Mouse (Mus musculus): Measurements from ENCODE around the gene Tada2a. TPM values are rescaled to one million over a fixed set of nuclear protein-coding genes. Genes with fewer than 3 reads are reported as not detected.

The Tada2a gene
- polyA plus RNA-seq, 1 experiment from 2014 or later = 31.6 TPM

- Histone ChIP-seq H3K27ac (ENCODE audit: low read length) (no peak overlapping the region), H3K9ac (ENCODE audit: low read length) (no peak overlapping the region), H3K27me3 (ENCODE audit: control insufficient read depth, insufficient read depth, low read depth, low read length) (no peaks in the 10 kb centered on the region), H3K4me1 (replicated peaks; ENCODE audit: control insufficient read depth, insufficient read depth, low read length) (no peaks in the 10 kb centered on the region), H3K9me3 (ENCODE audit: control insufficient read depth, low read length) (no peaks in the 10 kb centered on the region), H3K4me2 (ENCODE audit: low read depth, low read length) (no peak overlapping the region), H3K36me3 (ENCODE audit: control insufficient read depth, insufficient read depth, low read length) (peaks cover 25% of the 10 kb centered on the region), H3K4me3 (ENCODE audit: low read length) (no peak overlapping the region)
- WGBS = 88% methylated on average over 4 of the region's 4 CpGs
- ATAC-seq (ENCODE audit: low read depth) = no peak
Measured at GRCm38 (mm10) chr11:84117431-84117830, 12.0 kb downstream of the Tada2a start.

DNA sequence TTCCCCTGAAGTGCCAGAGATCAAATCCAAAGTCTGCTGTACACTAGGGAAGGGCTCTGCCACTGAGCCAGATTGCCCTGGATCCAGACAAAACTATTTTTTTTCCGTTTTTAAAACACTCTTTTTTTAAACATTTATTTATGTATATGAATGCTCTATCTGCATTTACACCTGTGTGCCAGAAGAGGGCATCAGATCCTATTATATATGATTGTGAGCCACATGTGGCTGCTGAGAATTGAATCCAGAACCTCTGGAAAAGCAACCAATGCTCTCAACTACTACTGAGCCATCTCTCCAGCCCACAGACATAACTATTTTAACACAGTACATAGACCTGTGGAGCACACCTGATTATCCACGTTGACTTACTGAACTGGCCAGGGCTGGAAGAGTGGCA, 13.2 kb downstream of the Tada2a start:
- Histone ChIP-seq H3K27ac (ENCODE audit: low read length) (no peak overlapping the region), H3K9ac (ENCODE audit: low read length) (no peak overlapping the region), H3K36me3 (ENCODE audit: control insufficient read depth, insufficient read depth, low read length) (peaks cover 25% of the 10 kb centered on the region), H3K27me3 (ENCODE audit: control insufficient read depth, insufficient read depth, low read depth, low read length) (no peaks in the 10 kb centered on the region), H3K9me3 (ENCODE audit: control insufficient read depth, low read length) (no peaks in the 10 kb centered on the region), H3K4me3 (ENCODE audit: low read length) (no peak overlapping the region), H3K4me2 (ENCODE audit: low read depth, low read length) (no peak overlapping the region), H3K4me1 (replicated peaks; ENCODE audit: control insufficient read depth, insufficient read depth, low read length) (no peaks in the 10 kb centered on the region)
- no peak for ATAC-seq (ENCODE audit: low read depth)
- 57% methylated on average over 2 of the region's 2 CpGs for WGBS

DNA sequence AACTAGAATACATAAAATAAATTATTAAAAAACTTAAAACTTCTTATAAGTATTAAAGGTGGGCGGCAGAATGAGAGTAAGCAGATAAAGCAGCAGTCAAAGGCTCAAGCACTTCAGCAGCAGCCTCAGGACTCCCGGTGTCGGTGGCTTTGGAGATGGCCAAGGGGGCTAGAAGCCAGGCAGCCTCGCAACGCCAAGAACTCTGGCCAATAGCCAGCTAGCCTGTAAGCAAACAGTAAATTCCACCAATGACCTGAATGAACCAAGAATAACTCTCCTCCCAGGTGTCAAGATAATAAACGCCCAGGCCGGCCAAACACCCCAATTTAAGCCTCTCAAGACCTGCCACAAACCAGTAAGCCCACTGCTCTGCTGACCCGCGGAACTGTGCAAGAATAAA, 13.8 kb downstream of the Tada2a start:
- H3K36me3 ChIP-seq (ENCODE audit: control insufficient read depth, insufficient read depth, low read length) = peaks cover 21% of the 10 kb centered on the region
- H3K9me3 ChIP-seq (ENCODE audit: control insufficient read depth, low read length) = no peaks in the 10 kb centered on the region
- no peaks in the 10 kb centered on the region for H3K4me1 ChIP-seq (replicated peaks; ENCODE audit: control insufficient read depth, insufficient read depth, low read length)
- no peak overlapping the region for H3K4me2 ChIP-seq (ENCODE audit: low read depth, low read length)
- no peak overlapping the region for H3K27ac ChIP-seq (ENCODE audit: low read length)
- ATAC-seq (ENCODE audit: low read depth) = no peak
- no peaks in the 10 kb centered on the region for H3K27me3 ChIP-seq (ENCODE audit: control insufficient read depth, insufficient read depth, low read depth, low read length)
- H3K4me3 ChIP-seq (ENCODE audit: low read length) = no peak overlapping the region
- no peak overlapping the region for H3K9ac ChIP-seq (ENCODE audit: low read length)
- WGBS = 65% methylated on average over 9 of the region's 9 CpGs

DNA sequence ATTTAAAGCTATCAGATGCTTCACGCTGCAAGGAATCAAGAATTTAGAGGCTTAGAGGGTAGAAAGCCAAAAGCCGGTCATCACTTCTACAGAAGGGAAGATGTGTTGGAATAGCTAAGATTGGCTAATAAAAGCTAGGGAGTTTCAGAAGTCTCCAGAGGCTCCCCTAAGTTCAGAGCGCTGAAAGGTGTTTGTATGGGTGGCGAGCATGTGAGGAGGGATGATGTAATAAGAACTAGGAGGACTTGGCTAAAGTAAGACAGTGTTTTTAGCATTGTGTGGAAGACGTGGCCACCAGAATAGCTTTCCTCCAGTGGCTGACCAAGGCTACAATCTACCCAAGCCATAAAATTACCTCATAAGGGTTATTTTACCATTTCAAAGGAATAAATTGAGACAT, 15.8 kb downstream of the Tada2a start:
- ATAC-seq (ENCODE audit: low read depth) = no peak
- Histone ChIP-seq H3K36me3 (ENCODE audit: control insufficient read depth, insufficient read depth, low read length) (peaks cover 12% of the 10 kb centered on the region), H3K4me1 (replicated peaks; ENCODE audit: control insufficient read depth, insufficient read depth, low read length) (no peaks in the 10 kb centered on the region), H3K27me3 (ENCODE audit: control insufficient read depth, insufficient read depth, low read depth, low read length) (no peaks in the 10 kb centered on the region), H3K4me3 (ENCODE audit: low read length) (no peak overlapping the region), H3K9me3 (ENCODE audit: control insufficient read depth, low read length) (no peaks in the 10 kb centered on the region), H3K27ac (ENCODE audit: low read length) (no peak overlapping the region), H3K9ac (ENCODE audit: low read length) (no peak overlapping the region), H3K4me2 (ENCODE audit: low read depth, low read length) (no peak overlapping the region)
- 85% methylated on average over 5 of the region's 5 CpGs for WGBS

DNA sequence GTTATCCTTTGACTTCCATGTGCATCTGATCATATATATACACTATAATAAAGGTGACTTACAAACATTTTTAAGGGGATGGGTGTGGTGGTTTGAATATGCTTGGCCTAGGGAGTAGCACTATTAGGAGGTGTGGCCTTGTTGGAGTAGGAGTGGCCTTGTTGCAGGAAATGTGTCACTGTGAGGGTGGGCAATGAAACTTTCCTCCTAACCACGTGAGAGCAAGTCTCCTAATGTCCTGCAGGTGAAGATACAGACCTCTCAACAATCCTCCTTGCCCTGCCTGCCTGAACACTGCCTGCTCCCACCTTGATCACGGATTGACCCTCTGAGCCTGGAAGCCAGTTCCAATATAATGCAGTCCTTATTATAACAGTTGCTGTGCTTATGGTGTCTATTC, 22.3 kb downstream of the Tada2a start:
- WGBS = 53% methylated on average over 2 of the region's 2 CpGs
- Histone ChIP-seq H3K27me3 (ENCODE audit: control insufficient read depth, insufficient read depth, low read depth, low read length) (no peaks in the 10 kb centered on the region), H3K9ac (ENCODE audit: low read length) (no peak overlapping the region), H3K4me1 (replicated peaks; ENCODE audit: control insufficient read depth, insufficient read depth, low read length) (no peaks in the 10 kb centered on the region), H3K36me3 (ENCODE audit: control insufficient read depth, insufficient read depth, low read length) (peaks cover 35% of the 10 kb centered on the region), H3K9me3 (ENCODE audit: control insufficient read depth, low read length) (no peaks in the 10 kb centered on the region), H3K4me2 (ENCODE audit: low read depth, low read length) (no peak overlapping the region), H3K4me3 (ENCODE audit: low read length) (no peak overlapping the region), H3K27ac (ENCODE audit: low read length) (no peak overlapping the region)
- ATAC-seq (ENCODE audit: low read depth) = no peak

- H3K36me3 ChIP-seq (ENCODE audit: control insufficient read depth, insufficient read depth, low read length) = peaks cover 35% of the 10 kb centered on the region
- H3K9ac ChIP-seq (ENCODE audit: low read length) = no peak overlapping the region
- WGBS = 94% methylated on average over 6 of the region's 6 CpGs
- no peaks in the 10 kb centered on the region for H3K27me3 ChIP-seq (ENCODE audit: control insufficient read depth, insufficient read depth, low read depth, low read length)
- ATAC-seq (ENCODE audit: low read depth) = no peak
- no peak overlapping the region for H3K4me3 ChIP-seq (ENCODE audit: low read length)
- H3K4me1 ChIP-seq (replicated peaks; ENCODE audit: control insufficient read depth, insufficient read depth, low read length) = peaks cover 2% of the 10 kb centered on the region
- no peaks in the 10 kb centered on the region for H3K9me3 ChIP-seq (ENCODE audit: control insufficient read depth, low read length)
- H3K4me2 ChIP-seq (ENCODE audit: low read depth, low read length) = no peak overlapping the region
- no peak overlapping the region for H3K27ac ChIP-seq (ENCODE audit: low read length)
Measured at GRCm38 (mm10) chr11:84104036-84104435, 25.4 kb downstream of the Tada2a start.

GRCm38 (mm10) chr11:84101182-84101581, 28.2 kb downstream of the Tada2a start:
- H3K4me1 ChIP-seq (replicated peaks; ENCODE audit: control insufficient read depth, insufficient read depth, low read length) = peaks cover 2% of the 10 kb centered on the region
- ATAC-seq (ENCODE audit: low read depth) = peak; percentile 62; the same call in 1 of the 2 replicates
- no peaks in the 10 kb centered on the region for H3K9me3 ChIP-seq (ENCODE audit: control insufficient read depth, low read length)
- no peak overlapping the region for H3K4me3 ChIP-seq (ENCODE audit: low read length)
- H3K27me3 ChIP-seq (ENCODE audit: control insufficient read depth, insufficient read depth, low read depth, low read length) = no peaks in the 10 kb centered on the region
- H3K9ac ChIP-seq (ENCODE audit: low read length) = no peak overlapping the region
- H3K36me3 ChIP-seq (ENCODE audit: control insufficient read depth, insufficient read depth, low read length) = peaks cover 17% of the 10 kb centered on the region
- H3K27ac ChIP-seq (ENCODE audit: low read length) = no peak overlapping the region
- H3K4me2 ChIP-seq (ENCODE audit: low read depth, low read length) = no peak overlapping the region

DNA sequence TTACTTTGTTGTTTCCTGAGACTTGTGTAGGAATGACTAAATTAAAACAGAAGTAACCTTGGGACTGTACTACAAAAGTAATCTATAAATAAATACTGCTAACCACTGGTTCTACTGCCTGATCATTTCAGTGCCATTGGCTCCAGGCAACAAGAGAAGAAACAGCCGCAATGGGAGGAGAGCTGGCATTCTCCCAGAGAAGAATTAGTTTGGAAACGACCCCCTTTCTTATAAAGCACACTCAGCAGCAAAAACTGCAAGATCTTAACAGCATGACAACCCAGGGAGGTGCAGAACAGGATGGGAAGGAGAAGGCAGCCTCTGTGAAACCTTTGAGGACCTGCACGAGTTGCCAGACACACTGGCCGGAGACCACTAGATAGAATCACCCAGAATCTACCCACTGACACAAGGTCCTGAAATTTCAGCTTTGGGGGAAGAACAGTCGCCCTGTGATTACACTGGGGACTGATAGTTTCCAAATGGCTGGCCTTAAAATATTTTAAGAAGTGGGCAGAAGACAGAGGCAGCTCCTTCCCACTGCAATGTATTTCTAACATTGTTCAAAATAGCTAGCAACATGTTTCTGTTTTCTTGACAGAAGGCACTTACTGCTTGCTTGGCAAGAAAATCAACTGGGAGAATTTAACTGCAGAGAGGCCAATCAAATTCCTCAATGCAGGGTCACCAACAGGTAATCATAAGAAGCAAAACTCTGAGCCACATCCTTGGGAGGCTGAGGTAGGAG, 32.0 kb downstream of the Tada2a start:
- no peak overlapping the region for H3K4me2 ChIP-seq (ENCODE audit: low read depth, low read length)
- H3K9me3 ChIP-seq (ENCODE audit: control insufficient read depth, low read length) = no peaks in the 10 kb centered on the region
- H3K9ac ChIP-seq (ENCODE audit: low read length) = no peak overlapping the region
- no peak overlapping the region for H3K27ac ChIP-seq (ENCODE audit: low read length)
- H3K36me3 ChIP-seq (ENCODE audit: control insufficient read depth, insufficient read depth, low read length) = peaks cover 9% of the 10 kb centered on the region
- H3K4me1 ChIP-seq (replicated peaks; ENCODE audit: control insufficient read depth, insufficient read depth, low read length) = peaks cover 2% of the 10 kb centered on the region
- 69% methylated on average over 5 of the region's 5 CpGs for WGBS
- H3K4me3 ChIP-seq (ENCODE audit: low read length) = no peak overlapping the region
- no peaks in the 10 kb centered on the region for H3K27me3 ChIP-seq (ENCODE audit: control insufficient read depth, insufficient read depth, low read depth, low read length)
- ATAC-seq (ENCODE audit: low read depth) = no peak

DNA sequence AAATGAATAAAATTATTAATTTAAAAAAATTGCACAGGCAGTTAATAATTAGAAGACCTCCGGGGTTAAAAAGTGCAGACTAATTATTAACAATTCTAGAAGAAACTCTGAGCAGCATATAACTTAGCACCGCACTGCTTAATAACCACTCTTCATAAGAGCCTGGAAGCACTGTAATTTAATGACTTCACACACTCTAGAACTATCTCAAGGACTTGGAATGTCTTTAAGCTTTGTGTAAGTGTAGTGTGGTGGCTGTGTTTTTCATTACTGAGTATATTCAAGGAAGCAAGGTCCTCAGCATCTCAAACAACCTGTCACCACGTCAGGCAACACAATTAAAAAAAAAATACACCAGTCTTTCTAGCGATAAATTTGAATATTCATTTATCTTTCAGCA, 34.3 kb downstream of the Tada2a start:
- Histone ChIP-seq H3K9ac (ENCODE audit: low read length) (no peak overlapping the region), H3K9me3 (ENCODE audit: control insufficient read depth, low read length) (no peaks in the 10 kb centered on the region), H3K4me3 (ENCODE audit: low read length) (no peak overlapping the region), H3K4me2 (ENCODE audit: low read depth, low read length) (no peak overlapping the region), H3K27ac (ENCODE audit: low read length) (no peak overlapping the region), H3K27me3 (ENCODE audit: control insufficient read depth, insufficient read depth, low read depth, low read length) (no peaks in the 10 kb centered on the region), H3K4me1 (replicated peaks; ENCODE audit: control insufficient read depth, insufficient read depth, low read length) (no peaks in the 10 kb centered on the region), H3K36me3 (ENCODE audit: control insufficient read depth, insufficient read depth, low read length) (peaks cover 10% of the 10 kb centered on the region)
- no peak for ATAC-seq (ENCODE audit: low read depth)
- WGBS = 60% methylated on average over 4 of the region's 4 CpGs

GRCm38 (mm10) chr11:84090572-84090971, 38.8 kb downstream of the Tada2a start:
- no peaks in the 10 kb centered on the region for H3K9me3 ChIP-seq (ENCODE audit: control insufficient read depth, low read length)
- no peak overlapping the region for H3K4me2 ChIP-seq (ENCODE audit: low read depth, low read length)
- no peak overlapping the region for H3K4me3 ChIP-seq (ENCODE audit: low read length)
- no peaks in the 10 kb centered on the region for H3K4me1 ChIP-seq (replicated peaks; ENCODE audit: control insufficient read depth, insufficient read depth, low read length)
- H3K36me3 ChIP-seq (ENCODE audit: control insufficient read depth, insufficient read depth, low read length) = peaks cover 8% of the 10 kb centered on the region; the same call in 1 of the 2 replicates
- H3K9ac ChIP-seq (ENCODE audit: low read length) = no peak overlapping the region
- WGBS = 81% methylated on average over 8 of the region's 8 CpGs
- no peak overlapping the region for H3K27ac ChIP-seq (ENCODE audit: low read length)
- no peak for ATAC-seq (ENCODE audit: low read depth)
- no peaks in the 10 kb centered on the region for H3K27me3 ChIP-seq (ENCODE audit: control insufficient read depth, insufficient read depth, low read depth, low read length)
